Mouse (Mus musculus): ENCODE data around the gene Gm853. TPM values are rescaled to one million over a fixed set of nuclear protein-coding genes. Genes with fewer than 3 reads are reported as not detected.
"Not testable (repeated sequence)": the region's sequence is repeated elsewhere in the genome, so short reads cannot be mapped to it uniquely, and the experiment has no call there.

The Gm853 gene
- total RNA-seq (2021) = under 1 TPM in 1 of 2 experiments, not detected in 1; 0.46 TPM
- long read RNA-seq, experiment 1 = 0 reads
- long read RNA-seq, experiment 2 = 0 reads

- no peak for DNase-seq (ENCODE audit: low spot score in 2 of 2)
Measured at GRCm38 (mm10) chr4:130222179-130222578, at the start of gene Gm853. Gm853 (minus strand) TSS chr4:130222401.

GRCm38 (mm10) chr4:130270611-130271347 is 48.6 kb upstream of the Gm853 start:
- DNase-seq (ENCODE audit: low spot score in 2 of 2) = no peak

- peak; percentile 65 to 77 for DNase-seq (ENCODE audit: low spot score in 2 of 2)
Measured at GRCm38 (mm10) chr4:130270089-130270488, 47.9 kb upstream of the Gm853 start.

GRCm38 (mm10) chr4:130268736-130269135 is 46.5 kb upstream of the Gm853 start:
- no peak for DNase-seq (ENCODE audit: low spot score in 2 of 2)

- DNase-seq (ENCODE audit: low spot score in 2 of 2) = no peak
Measured at GRCm38 (mm10) chr4:130267069-130267468, 44.9 kb upstream of the Gm853 start.

- no peak for DNase-seq (ENCODE audit: low spot score in 2 of 2)
Measured at GRCm38 (mm10) chr4:130266601-130267000, 44.4 kb upstream of the Gm853 start.

- peak; percentile 59 to 66 for DNase-seq (ENCODE audit: low spot score in 2 of 2)
Measured at GRCm38 (mm10) chr4:130264698-130265349, 42.6 kb upstream of the Gm853 start.

GRCm38 (mm10) chr4:130264131-130264530 is 41.9 kb upstream of the Gm853 start:
- DNase-seq (ENCODE audit: low spot score in 2 of 2) = no peak

GRCm38 (mm10) chr4:130260406-130260805 is 38.2 kb upstream of the Gm853 start:
- no peak for DNase-seq (ENCODE audit: low spot score in 2 of 2)

GRCm38 (mm10) chr4:130252441-130253157 is 30.4 kb upstream of the Gm853 start:
- DNase-seq (ENCODE audit: low spot score in 2 of 2) = no peak

GRCm38 (mm10) chr4:130251763-130252162 is 29.6 kb upstream of the Gm853 start:
- DNase-seq (ENCODE audit: low spot score in 2 of 2) = no peak

- DNase-seq (ENCODE audit: low spot score in 2 of 2) = no peak
Measured at GRCm38 (mm10) chr4:130251172-130251705, 29.0 kb upstream of the Gm853 start.

- DNase-seq (ENCODE audit: low spot score in 2 of 2) = peak in 1 of 2 experiments; percentile 57
Measured at GRCm38 (mm10) chr4:130248636-130249035, 26.4 kb upstream of the Gm853 start.

GRCm38 (mm10) chr4:130246132-130246531 is 23.9 kb upstream of the Gm853 start:
- peak; percentile 62 to 74 for DNase-seq (ENCODE audit: low spot score in 2 of 2)

- DNase-seq (ENCODE audit: low spot score in 2 of 2) = no peak
Measured at GRCm38 (mm10) chr4:130244749-130245148, 22.5 kb upstream of the Gm853 start.

- not testable (repeated sequence) for DNase-seq (ENCODE audit: low spot score in 2 of 2)
Measured at GRCm38 (mm10) chr4:130243621-130244020, 21.4 kb upstream of the Gm853 start.

- DNase-seq (ENCODE audit: low spot score in 2 of 2) = no peak
Measured at GRCm38 (mm10) chr4:130242956-130243355, 20.8 kb upstream of the Gm853 start.

- no peak for DNase-seq (ENCODE audit: low spot score in 2 of 2)
Measured at GRCm38 (mm10) chr4:130240695-130241094, 18.5 kb upstream of the Gm853 start.

GRCm38 (mm10) chr4:130237607-130238006 is 15.4 kb upstream of the Gm853 start:
- DNase-seq (ENCODE audit: low spot score in 2 of 2) = no peak

- DNase-seq (ENCODE audit: low spot score in 2 of 2) = no peak
Measured at GRCm38 (mm10) chr4:130236361-130236760, 14.2 kb upstream of the Gm853 start.

GRCm38 (mm10) chr4:130224071-130224470 is 1.9 kb upstream of the Gm853 start:
- DNase-seq (ENCODE audit: low spot score in 2 of 2) = no peak

- DNase-seq (ENCODE audit: low spot score in 2 of 2) = no peak
Measured at GRCm38 (mm10) chr4:130220176-130220575, 2.0 kb downstream of the Gm853 start.

Data from layer of hippocampus, postnatal 14 days (tissue).